Mouse (Mus musculus): Measurements from ENCODE around the gene Cdk2ap2.
"Not testable (repeated sequence)": the region's sequence is repeated elsewhere in the genome, so short reads cannot be mapped to it uniquely, and the experiment has no call there.

Cdk2ap2 gene

DNA sequence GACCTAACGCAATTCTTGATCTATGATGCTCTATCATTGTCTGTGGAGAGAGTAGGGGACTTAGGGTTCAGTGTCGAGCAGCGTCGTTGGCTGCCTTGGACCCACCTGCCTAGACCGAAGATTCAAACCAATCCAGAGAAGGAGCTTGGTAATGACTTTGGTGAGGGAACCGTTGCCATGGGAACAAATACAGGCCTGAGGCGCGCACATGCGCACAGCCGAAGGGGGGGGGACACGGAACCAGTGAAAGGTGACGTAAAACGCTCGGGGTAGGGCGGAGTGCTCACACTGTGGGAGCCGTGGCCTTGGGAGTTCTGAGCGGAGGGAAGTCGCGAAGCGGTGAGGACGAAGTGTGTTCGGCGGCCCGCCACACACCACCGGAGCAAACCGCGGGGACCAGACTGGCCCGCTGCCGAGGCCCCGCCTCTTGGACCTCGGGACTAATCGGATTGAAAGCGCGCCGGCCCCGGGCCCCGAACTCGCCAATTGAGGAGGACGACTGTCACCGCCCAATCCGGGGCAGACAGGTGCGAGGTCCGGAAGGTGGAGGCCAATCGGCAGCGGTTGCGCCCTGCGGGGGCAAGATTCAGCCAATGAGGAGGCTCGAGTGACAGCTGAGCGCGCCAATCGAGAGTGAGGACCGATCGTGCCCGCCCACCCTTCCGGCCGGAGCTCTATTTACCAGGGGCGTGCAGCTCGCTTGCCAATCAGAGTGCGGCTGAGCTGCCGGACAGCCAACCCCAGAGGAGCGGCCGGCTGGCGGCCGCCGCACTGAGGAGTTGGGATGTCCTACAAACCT lies at the start of gene Cdk2ap2:
TSS of gene Cdk2ap2 (plus strand) at position 541 of the 799 bp plus-strand sequence.
- DNase-seq, result peak; percentile 99 to 100

GRCm38 (mm10) chr19:4047859-4048258 lies 49.1 kb upstream of the Cdk2ap2 start:
- DNase-seq, result peak; percentile 73 to 89

DNA sequence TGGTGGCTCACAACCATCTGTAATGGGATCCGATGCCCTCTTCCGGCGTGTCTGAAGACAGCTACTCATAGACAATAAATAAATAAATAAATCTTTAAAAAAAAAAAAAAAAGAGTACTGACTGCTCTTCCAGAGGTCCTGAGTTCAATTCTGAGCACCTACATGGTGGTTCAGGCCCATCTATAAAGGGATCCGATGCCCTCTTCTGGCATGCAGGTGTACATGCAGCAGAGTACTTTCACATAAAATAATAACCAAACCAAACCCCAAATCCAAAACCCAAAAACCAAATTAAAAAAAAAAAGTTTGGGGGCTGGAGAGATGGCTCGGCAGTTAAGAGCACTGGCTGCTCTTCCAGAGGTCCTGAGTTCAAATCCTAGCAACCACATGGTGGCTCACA lies 47.9 kb upstream of the Cdk2ap2 start:
- not testable (repeated sequence) for DNase-seq

- no peak for DNase-seq
Observed at GRCm38 (mm10) chr19:4051016-4051415, 46.0 kb upstream of the Cdk2ap2 start.

GRCm38 (mm10) chr19:4051741-4052515 lies 45.1 kb upstream of the Cdk2ap2 start:
- peak in 1 of 2 experiments; percentile 79 for DNase-seq

DNA sequence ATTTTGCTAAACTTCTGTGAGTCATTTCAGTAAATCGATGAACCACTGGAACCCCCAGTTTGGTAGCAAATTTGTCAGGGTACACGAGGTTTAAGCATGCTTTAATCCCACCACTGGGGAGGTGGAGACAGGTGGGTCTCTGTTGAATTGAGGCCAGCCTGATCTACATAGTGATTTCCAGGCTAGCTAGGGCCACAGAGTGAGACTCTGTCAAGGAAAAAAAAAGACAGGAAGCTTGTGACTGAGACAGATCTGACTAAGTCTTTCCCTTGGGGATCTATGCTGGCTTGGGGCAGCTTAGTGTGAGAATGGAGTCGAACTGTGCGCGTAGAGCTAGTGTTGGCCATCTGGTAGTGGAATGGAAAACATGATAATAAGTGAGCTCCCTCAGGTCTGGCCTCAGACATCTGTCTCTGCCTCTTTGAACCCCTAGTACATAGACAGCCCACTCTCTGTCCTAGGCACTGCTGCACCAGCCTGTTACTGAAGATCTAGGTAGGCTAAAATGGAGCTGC lies 44.4 kb upstream of the Cdk2ap2 start:
- no peak for DNase-seq

DNA sequence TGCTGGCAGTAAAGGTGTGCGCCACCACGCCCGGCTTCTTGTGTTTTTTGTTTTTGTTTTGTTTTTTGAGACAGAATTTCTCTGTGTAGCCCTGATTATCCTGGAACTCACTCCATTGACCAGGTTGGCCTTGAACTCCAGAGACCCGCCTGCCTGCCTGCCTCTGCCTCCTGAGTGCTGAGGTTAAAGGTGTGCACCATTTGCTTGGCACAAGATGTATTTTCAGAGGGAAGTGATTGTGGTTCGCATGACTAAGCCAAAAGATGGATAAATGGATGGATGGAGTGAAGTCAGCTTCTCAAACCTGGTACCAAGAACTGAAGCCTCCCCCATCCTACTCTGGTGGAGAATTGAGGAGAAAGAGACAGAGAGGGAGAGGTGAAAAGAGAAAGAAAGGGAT lies 42.4 kb upstream of the Cdk2ap2 start:
- DNase-seq, result no peak

DNA sequence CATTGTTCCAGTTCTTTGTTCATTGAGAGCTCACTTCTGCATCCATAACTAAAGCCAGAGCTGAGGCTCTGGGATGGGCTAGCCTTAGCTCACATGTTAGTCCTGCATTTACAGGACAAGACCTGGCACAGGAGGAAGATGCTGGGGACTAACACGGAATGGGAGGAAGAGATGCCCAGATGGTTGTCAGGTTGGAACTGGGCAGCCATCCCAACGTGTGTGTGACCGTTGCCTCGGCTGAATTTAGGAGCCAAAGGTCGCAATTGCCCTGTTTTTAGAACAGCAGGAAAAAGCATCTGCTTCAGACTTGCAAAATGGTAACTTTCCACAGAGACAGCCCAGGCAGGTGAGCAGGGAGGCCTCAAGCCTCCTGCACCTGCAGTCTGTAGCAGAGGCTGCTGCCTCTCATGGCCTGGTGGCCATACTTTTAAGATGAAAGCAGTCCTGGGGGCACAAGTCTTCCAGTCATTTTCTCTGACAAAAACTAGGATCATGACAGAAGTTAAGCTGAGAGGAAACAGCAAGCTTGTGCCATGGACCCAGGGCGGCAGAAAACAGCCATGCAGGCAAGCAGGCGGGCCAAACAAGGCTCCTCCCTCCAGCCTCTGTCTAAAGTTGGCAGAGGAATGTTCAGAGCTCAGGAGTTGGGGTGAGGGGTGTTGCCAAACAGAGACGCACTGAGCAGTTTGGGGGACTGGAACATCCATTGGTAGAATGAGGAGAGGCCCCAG lies 41.6 kb upstream of the Cdk2ap2 start:
- DNase-seq, result peak; percentile 75 to 84

DNA sequence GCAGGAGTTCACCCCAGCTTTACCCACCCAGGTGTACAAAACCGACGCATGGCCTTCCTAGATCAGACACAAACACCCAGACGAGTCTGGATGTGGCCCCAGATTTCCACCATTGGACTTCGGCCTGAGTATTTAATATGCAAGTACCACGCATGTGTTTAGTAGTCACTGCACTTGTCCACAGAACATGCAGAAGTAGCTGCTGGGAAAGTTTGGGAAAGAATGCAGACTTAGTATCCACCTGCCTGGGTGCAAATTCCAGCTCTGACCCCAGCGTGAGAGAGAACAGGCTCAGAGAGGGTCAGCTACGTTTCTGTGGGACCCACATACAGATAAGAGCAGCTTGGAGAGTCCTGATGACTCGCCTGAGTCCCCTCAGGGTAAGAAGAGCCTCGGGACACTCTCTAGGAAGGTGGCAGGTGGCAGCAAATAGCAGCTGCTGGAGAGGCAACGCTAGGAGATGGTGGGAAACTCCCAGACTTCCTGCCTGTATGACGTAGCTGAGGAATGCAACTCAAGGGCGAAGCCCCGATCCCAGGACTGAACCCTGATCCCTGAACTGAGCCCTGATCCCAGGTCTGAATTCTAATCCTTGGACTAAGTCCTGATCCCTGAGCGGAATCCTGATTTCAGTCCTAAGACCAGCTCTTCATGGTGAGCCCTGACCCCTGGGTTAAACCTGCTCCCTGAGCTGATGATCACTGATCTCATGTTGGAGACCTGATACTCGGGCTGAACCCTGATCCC lies 40.9 kb upstream of the Cdk2ap2 start:
- DNase-seq, result peak; percentile 61 to 63

DNA sequence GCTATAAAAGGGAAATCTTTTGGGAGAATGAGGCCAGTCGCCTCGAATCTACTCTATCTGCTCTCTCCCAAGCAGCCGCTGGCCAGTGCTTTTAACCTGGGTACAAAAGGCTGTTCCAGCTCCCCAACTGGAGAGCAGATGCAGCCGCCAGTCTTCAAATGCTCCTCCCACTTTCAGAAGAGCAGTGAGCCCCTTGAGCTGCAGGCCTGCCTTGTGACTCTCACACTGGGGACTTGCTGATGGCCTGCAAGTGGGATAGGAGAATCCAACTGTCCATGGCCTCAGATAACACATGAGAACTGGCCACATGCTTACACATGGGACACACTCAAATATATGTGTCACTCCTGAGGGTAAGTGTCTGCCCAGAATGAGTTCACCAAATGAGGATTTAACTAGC lies 40.3 kb upstream of the Cdk2ap2 start:
- DNase-seq, result no peak

GRCm38 (mm10) chr19:4057389-4057788 lies 39.6 kb upstream of the Cdk2ap2 start:
- DNase-seq, result no peak

GRCm38 (mm10) chr19:4057962-4058361 lies 39.0 kb upstream of the Cdk2ap2 start:
- DNase-seq, result no peak

DNA sequence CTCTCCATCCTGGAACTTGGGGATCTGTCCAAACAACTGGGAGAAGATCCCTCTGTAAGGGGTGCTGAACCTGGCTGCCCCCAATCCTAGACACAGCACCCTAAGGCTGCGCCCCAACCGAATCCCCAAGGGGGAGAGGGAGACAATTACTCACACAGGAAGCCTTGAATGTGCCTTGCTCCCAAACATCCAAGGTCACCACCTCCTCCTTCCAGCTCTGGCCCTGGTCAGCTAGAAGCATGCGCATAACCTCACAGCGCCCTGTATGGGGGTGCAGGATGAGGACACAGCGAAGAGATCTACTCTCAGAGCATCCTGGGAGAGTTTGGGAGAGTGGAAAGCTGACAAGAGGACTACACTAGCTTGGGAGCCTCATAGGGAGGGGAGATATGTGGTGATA lies 38.4 kb upstream of the Cdk2ap2 start:
- DNase-seq, result no peak

GRCm38 (mm10) chr19:4059069-4059740 lies 37.8 kb upstream of the Cdk2ap2 start, which contains the start of gene Gstp3:
TSS of gene Gstp3 (minus strand) at chr19:4059569.
- no peak for DNase-seq

DNA sequence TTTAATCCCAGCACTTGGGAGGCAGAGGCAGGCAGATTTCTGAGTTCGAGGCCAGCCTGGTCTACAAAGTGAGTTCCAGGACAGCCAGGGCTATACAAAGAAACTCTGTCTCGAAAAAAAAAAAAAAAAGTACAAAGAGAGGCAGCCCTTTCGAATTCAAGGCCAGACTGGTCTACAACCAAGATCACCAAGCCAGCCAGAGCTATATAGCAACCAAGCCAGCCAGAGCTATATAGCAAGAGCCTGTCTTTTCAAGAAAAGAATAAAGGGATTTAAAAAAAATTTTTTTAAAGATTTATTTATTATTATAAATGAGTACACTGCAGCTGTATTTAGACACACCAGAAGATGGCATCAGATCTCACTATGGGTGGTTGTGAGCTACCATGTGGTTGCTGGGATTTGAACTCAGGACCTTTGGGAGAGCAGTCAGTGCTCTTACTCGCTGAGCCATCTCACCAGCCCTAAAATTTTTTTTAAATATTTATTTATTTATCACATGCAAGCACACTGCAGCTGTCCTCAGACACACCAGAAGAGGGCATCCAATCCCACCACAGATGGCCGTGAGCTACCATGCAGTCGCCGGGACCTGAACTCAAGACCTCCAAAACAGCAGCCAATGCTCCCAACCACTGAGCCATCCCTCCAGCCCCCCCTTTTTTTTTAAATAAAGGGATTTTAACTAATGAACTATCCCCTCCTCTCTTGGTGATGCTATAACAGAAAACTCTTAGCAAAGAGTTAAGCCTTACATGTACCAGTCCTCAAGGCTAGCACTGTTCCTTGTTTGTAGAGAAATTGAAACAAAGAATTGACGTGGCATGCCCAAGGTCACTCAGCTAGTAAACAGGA lies 36.7 kb upstream of the Cdk2ap2 start:
- DNase-seq, result not testable (repeated sequence)

GRCm38 (mm10) chr19:4060899-4061465 lies 36.0 kb upstream of the Cdk2ap2 start:
- no peak for DNase-seq

GRCm38 (mm10) chr19:4063357-4063756 lies 33.6 kb upstream of the Cdk2ap2 start:
- not testable (repeated sequence) for DNase-seq

- not testable (repeated sequence) for DNase-seq
Observed at GRCm38 (mm10) chr19:4064501-4064900, 32.5 kb upstream of the Cdk2ap2 start.

DNA sequence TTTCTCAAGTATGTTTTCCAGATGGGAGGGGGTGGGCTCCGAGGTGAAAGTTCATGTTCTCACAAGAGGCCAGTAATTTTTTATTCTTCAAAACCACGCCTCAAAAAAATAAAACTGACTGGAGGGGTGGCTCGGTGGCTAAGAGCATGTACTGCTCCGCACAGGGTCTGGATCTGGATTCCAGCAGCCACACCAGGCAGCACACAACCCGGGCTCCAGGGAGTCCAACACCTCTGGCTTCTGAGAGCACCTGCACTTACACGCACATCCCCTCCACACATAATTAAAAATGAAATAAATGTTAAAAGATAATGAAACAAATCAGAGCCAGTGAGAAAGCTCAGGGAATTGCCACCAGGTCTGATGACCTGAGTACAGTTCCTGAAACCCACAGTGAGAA lies 30.7 kb upstream of the Cdk2ap2 start:
- DNase-seq, result peak in 1 of 2 experiments; percentile 51

- DNase-seq, result no peak
Observed at GRCm38 (mm10) chr19:4066877-4067276, 30.1 kb upstream of the Cdk2ap2 start.
